Mouse (Mus musculus) C2C12 (cell line): ENCODE measurements around the gene Spry2.

Source experiments
- CTCF ChIP-seq: IDR thresholded peaks from one replicate; pipeline ENCODE4 v1.5.1; 2011; ENCODE audit not compliant: control insufficient read depth, insufficient read depth, insufficient read length
- MAX ChIP-seq: IDR thresholded peaks from one replicate; pipeline ENCODE4 v1.6.1; 2011; ENCODE audit warnings: mild to moderate bottlenecking, control low read depth
- MYOG ChIP-seq: IDR thresholded peaks from one replicate; pipeline ENCODE4 v1.6.1; 2011; ENCODE audit not compliant: control insufficient read depth, insufficient read length; ENCODE audit errors: extremely low read depth

- TF ChIP-seq CTCF (no peak), MYOG (no peak), MAX (no peak)
Observed at GRCm38 (mm10) chr14:105858935-105859334, 37.7 kb downstream of the Spry2 start.
